Mouse (Mus musculus): ENCODE results near the gene Phkg2. TPM values are rescaled to one million over a fixed set of nuclear protein-coding genes. Genes with fewer than 3 reads are reported as not detected.

Gene Phkg2
- polyA plus RNA-seq, 1 experiment from 2014 or later: 61.6 TPM

DNA sequence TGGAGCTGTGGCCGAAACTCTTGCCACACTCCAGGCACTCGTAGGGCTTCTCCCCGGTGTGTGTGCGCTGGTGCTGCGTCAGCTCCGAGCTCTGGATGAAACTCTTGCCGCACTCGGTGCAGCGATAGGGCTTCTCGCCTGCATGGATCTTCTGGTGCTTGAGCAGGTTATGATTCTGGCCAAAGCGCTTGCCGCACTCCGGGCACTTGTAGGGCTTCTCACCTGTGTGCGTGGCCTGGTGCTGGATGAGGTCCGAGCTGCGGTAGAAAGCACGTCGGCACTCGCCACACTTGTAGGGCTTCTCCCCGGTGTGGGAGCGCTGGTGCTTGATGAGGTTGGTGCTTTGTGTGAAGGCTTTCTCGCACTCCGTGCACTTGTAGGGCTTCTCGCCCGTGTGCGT, 38.4 kb downstream of the Phkg2 start:
- H3K4me3 ChIP-seq (replicated peaks; ENCODE audit: low read depth, low read length): no peak overlapping the region
- no peak overlapping the region for H3K27ac ChIP-seq (replicated peaks; ENCODE audit: low read depth, low read length)
- no peak overlapping the region for H3K4me2 ChIP-seq (ENCODE audit: low read length)
- H3K9me3 ChIP-seq (ENCODE audit: control insufficient read depth, low read length): no peaks in the 10 kb centered on the region
- peaks cover 15% of the 10 kb centered on the region for H3K4me1 ChIP-seq (ENCODE audit: control insufficient read depth, insufficient read depth, low read length)
- no peak for DNase-seq
- H3K27me3 ChIP-seq (ENCODE audit: control insufficient read depth, insufficient read depth, low read length): no peaks in the 10 kb centered on the region
- no peak for ATAC-seq (ENCODE audit: low FRiP score, low TSS enrichment)
- 96% methylated on average over 26 of the region's 26 CpGs for WGBS
- H3K9ac ChIP-seq (replicated peaks; ENCODE audit: low read length): no peak overlapping the region
- peaks cover 64% of the 10 kb centered on the region for H3K36me3 ChIP-seq (ENCODE audit: control insufficient read depth, insufficient read depth, low read length)

DNA sequence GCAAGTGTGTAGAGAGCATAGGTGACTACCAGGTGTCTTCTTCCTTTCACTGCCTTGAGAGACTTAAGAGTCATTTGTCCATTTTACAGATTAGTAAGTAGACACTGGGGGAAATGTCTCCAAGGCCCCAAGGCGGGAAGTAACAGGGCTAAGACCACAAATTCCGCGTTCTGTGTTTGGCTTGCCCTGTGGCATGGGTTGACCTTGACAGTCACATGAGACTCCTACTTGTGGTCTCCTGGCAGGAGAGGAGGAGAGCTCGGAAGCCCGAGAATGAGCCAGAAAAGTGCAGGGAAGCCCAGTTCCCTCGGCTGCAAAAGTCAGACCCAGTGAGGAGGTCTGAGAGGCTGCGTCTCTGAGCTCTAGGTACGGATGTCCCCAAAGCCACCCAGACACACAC, 40.4 kb downstream of the Phkg2 start:
- Histone ChIP-seq H3K9ac (replicated peaks; ENCODE audit: low read length) (no peak overlapping the region), H3K27ac (replicated peaks; ENCODE audit: low read depth, low read length) (no peak overlapping the region)

DNA sequence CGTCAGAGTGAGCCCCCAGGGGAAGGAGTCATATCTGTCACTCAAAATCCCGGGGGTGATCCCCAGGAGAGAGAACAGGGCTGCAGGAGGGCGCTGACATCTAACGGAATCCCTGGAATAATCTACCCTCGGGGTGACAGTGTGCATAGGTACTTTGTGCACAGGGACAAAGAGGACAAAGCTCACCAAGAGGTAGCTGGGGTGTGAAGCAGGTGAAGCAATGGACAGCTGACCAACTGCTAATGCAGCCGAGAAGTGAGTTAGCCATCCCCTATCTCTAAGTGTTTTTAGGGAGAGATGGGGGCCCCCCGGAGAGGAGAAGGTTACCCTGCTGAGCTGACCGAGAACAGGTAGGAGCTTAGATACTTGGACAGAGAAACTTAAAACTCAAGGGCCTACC, 41.0 kb downstream of the Phkg2 start:
- Histone ChIP-seq H3K9me3 (ENCODE audit: control insufficient read depth, low read length) (no peaks in the 10 kb centered on the region), H3K27ac (replicated peaks; ENCODE audit: low read depth, low read length) (peak overlapping the region; percentile 93; the same call in 1 of the 2 replicates), H3K9ac (replicated peaks; ENCODE audit: low read length) (peak overlapping the region; percentile 94), H3K4me2 (ENCODE audit: low read length) (peak overlapping the region; percentile 87), H3K27me3 (ENCODE audit: control insufficient read depth, insufficient read depth, low read length) (no peaks in the 10 kb centered on the region), H3K36me3 (ENCODE audit: control insufficient read depth, insufficient read depth, low read length) (peaks cover 39% of the 10 kb centered on the region), H3K4me1 (ENCODE audit: control insufficient read depth, insufficient read depth, low read length) (peaks cover 19% of the 10 kb centered on the region), H3K4me3 (replicated peaks; ENCODE audit: low read depth, low read length) (peak overlapping the region; percentile 100)
- ATAC-seq (ENCODE audit: low FRiP score, low TSS enrichment): no peak
- 15% methylated on average over 8 of the region's 8 CpGs for WGBS
- DNase-seq: no peak

More for the DNA sequence above, 40.4 kb downstream of the Phkg2 start:
- Histone ChIP-seq H3K4me1 (ENCODE audit: control insufficient read depth, insufficient read depth, low read length) (peaks cover 19% of the 10 kb centered on the region), H3K27me3 (ENCODE audit: control insufficient read depth, insufficient read depth, low read length) (no peaks in the 10 kb centered on the region), H3K9me3 (ENCODE audit: control insufficient read depth, low read length) (no peaks in the 10 kb centered on the region), H3K36me3 (ENCODE audit: control insufficient read depth, insufficient read depth, low read length) (peaks cover 45% of the 10 kb centered on the region), H3K4me3 (replicated peaks; ENCODE audit: low read depth, low read length) (peak overlapping the region; percentile 100), H3K4me2 (ENCODE audit: low read length) (peak overlapping the region; percentile 87)
- DNase-seq (no peak), ATAC-seq (ENCODE audit: low FRiP score, low TSS enrichment) (no peak)
- WGBS: 90% methylated on average over 8 of the region's 8 CpGs

DNA sequence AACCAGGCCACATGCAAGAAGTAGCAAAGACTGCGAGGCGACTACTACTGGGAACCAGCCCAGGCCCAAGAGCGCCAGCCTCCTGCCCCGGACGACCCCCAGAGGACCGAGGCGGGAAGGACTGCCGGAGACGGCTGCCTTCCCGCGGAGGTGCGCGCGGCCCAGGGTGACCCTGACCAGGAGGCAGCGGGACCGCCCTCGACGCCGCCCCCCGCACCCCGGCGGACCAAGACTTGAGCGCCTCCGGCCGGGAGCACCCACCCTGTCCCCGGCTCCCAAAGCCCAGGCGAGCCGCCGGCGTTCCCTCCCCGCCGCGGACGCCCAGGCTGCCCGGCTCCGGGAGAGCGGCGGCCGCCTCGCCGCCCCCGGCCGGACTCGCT, 41.4 kb downstream of the Phkg2 start:
- H3K27ac ChIP-seq (replicated peaks; ENCODE audit: low read depth, low read length): peak overlapping the region; percentile 93
- peak overlapping the region; percentile 87 for H3K4me2 ChIP-seq (ENCODE audit: low read length)
- H3K27me3 ChIP-seq (ENCODE audit: control insufficient read depth, insufficient read depth, low read length): no peaks in the 10 kb centered on the region
- WGBS: under 1% methylated on average over 39 of the region's 44 CpGs
- peak; percentile 47 for DNase-seq
- peak overlapping the region; percentile 100 for H3K4me3 ChIP-seq (replicated peaks; ENCODE audit: low read depth, low read length)
- peak; percentile 38 for ATAC-seq (ENCODE audit: low FRiP score, low TSS enrichment)
- peaks cover 35% of the 10 kb centered on the region for H3K36me3 ChIP-seq (ENCODE audit: control insufficient read depth, insufficient read depth, low read length)
- H3K9ac ChIP-seq (replicated peaks; ENCODE audit: low read length): peak overlapping the region; percentile 94
- no peaks in the 10 kb centered on the region for H3K9me3 ChIP-seq (ENCODE audit: control insufficient read depth, low read length)
- H3K4me1 ChIP-seq (ENCODE audit: control insufficient read depth, insufficient read depth, low read length): peaks cover 19% of the 10 kb centered on the region

GRCm38 (mm10) chr7:127614891-127615843, 42.0 kb downstream of the Phkg2 start, which contains the start of gene Zfp629:
TSS of gene Zfp629 (minus strand) at chr7:127615797.
- ATAC-seq (ENCODE audit: low FRiP score, low TSS enrichment): peak; percentile 84
- H3K4me3 ChIP-seq (replicated peaks; ENCODE audit: low read depth, low read length): peak within 1 kb of the TSS; percentile 100
- H3K27ac ChIP-seq (replicated peaks; ENCODE audit: low read depth, low read length): peak within 1 kb of the TSS; percentile 93
- peaks cover 28% of the 10 kb centered on the region for H3K36me3 ChIP-seq (ENCODE audit: control insufficient read depth, insufficient read depth, low read length)
- peak; percentile 95 for DNase-seq
- H3K27me3 ChIP-seq (ENCODE audit: control insufficient read depth, insufficient read depth, low read length): no peaks in the 10 kb centered on the region
- WGBS: under 1% methylated on average over 48 of the region's 50 CpGs
- H3K9ac ChIP-seq (replicated peaks; ENCODE audit: low read length): peak within 1 kb of the TSS; percentile 94
- H3K4me2 ChIP-seq (ENCODE audit: low read length): peak within 1 kb of the TSS; percentile 87
- H3K9me3 ChIP-seq (ENCODE audit: control insufficient read depth, low read length): no peaks in the 10 kb centered on the region
- H3K4me1 ChIP-seq (ENCODE audit: control insufficient read depth, insufficient read depth, low read length): peaks cover 19% of the 10 kb centered on the region

GRCm38 (mm10) chr7:127616336-127616735, 43.2 kb downstream of the Phkg2 start:
- Histone ChIP-seq H3K9me3 (ENCODE audit: control insufficient read depth, low read length) (no peaks in the 10 kb centered on the region), H3K4me2 (ENCODE audit: low read length) (peak overlapping the region; percentile 87), H3K36me3 (ENCODE audit: control insufficient read depth, insufficient read depth, low read length) (peaks cover 16% of the 10 kb centered on the region), H3K4me1 (ENCODE audit: control insufficient read depth, insufficient read depth, low read length) (peaks cover 19% of the 10 kb centered on the region), H3K9ac (replicated peaks; ENCODE audit: low read length) (no peak overlapping the region; the same call in 1 of the 2 replicates), H3K4me3 (replicated peaks; ENCODE audit: low read depth, low read length) (peak overlapping the region; percentile 100), H3K27me3 (ENCODE audit: control insufficient read depth, insufficient read depth, low read length) (no peaks in the 10 kb centered on the region), H3K27ac (replicated peaks; ENCODE audit: low read depth, low read length) (no peak overlapping the region)
- ATAC-seq (ENCODE audit: low FRiP score, low TSS enrichment) (no peak), DNase-seq (no peak)
- 58% methylated on average over 1 of the region's 1 CpGs for WGBS

GRCm38 (mm10) chr7:127616881-127617280, 43.7 kb downstream of the Phkg2 start:
- Histone ChIP-seq H3K36me3 (ENCODE audit: control insufficient read depth, insufficient read depth, low read length) (peaks cover 11% of the 10 kb centered on the region), H3K4me2 (ENCODE audit: low read length) (peak overlapping the region; percentile 87; the same call in 1 of the 2 replicates), H3K27ac (replicated peaks; ENCODE audit: low read depth, low read length) (no peak overlapping the region), H3K27me3 (ENCODE audit: control insufficient read depth, insufficient read depth, low read length) (no peaks in the 10 kb centered on the region), H3K4me3 (replicated peaks; ENCODE audit: low read depth, low read length) (no peak overlapping the region), H3K4me1 (ENCODE audit: control insufficient read depth, insufficient read depth, low read length) (peaks cover 19% of the 10 kb centered on the region), H3K9ac (replicated peaks; ENCODE audit: low read length) (no peak overlapping the region), H3K9me3 (ENCODE audit: control insufficient read depth, low read length) (no peaks in the 10 kb centered on the region)
- ATAC-seq (ENCODE audit: low FRiP score, low TSS enrichment) (no peak), DNase-seq (no peak)
- 87% methylated on average over 1 of the region's 1 CpGs for WGBS

DNA sequence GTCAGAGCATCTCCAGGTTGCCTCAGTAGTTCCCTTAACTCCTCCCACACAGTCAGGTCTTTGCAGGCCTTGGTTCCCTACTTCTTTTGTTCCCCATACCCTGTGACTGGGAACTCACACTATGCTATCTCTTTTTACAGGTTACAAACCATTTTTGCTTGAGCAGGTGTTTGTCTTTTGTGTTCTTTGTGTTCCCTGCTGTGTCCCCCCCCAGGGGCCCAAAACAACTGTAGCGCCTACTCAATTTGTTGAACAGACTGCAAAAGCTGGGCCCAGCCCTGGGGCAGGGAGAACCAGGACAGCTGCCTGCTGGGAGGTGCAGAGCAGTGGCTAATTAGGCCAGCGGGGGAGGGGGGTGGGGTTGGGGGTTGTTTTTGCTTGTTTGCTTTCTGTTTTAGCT, 44.8 kb downstream of the Phkg2 start:
- H3K36me3 ChIP-seq (ENCODE audit: control insufficient read depth, insufficient read depth, low read length): no peaks in the 10 kb centered on the region
- ATAC-seq (ENCODE audit: low FRiP score, low TSS enrichment) (no peak), DNase-seq (no peak)
- WGBS: 42% methylated on average over 2 of the region's 2 CpGs
- no peaks in the 10 kb centered on the region for H3K9me3 ChIP-seq (ENCODE audit: control insufficient read depth, low read length)
- no peak overlapping the region for H3K9ac ChIP-seq (replicated peaks; ENCODE audit: low read length)
- no peaks in the 10 kb centered on the region for H3K27me3 ChIP-seq (ENCODE audit: control insufficient read depth, insufficient read depth, low read length)
- H3K4me1 ChIP-seq (ENCODE audit: control insufficient read depth, insufficient read depth, low read length): peaks cover 19% of the 10 kb centered on the region
- no peak overlapping the region for H3K4me2 ChIP-seq (ENCODE audit: low read length)
- no peak overlapping the region for H3K4me3 ChIP-seq (replicated peaks; ENCODE audit: low read depth, low read length)
- no peak overlapping the region for H3K27ac ChIP-seq (replicated peaks; ENCODE audit: low read depth, low read length)
